In the genomic region with DNA sequence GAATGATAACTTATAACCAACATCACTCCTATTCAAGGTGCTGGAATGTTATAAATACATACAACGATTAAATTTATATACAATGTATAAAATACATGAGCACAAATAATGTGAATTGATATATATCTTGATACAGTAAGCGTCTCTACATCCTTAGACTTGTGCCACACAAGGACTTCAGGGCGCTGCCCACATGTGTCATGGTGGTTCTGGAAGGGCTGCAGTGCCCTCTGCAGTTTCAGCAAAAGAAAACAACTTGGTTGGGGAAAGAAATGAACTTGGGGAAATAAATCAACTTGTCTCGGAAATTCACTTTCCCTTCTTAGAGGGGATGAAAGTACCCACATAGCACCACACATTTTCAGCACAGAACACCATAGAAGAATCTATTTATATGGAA, we compare ENCODE assay signal across 9 mouse cellular contexts. TPM values are rescaled to one million over a fixed set of nuclear protein-coding genes. Genes with fewer than 3 reads are reported as not detected.
DNase-seq lines count a peak whose midpoint lies in the region; ATAC-seq and TF ChIP-seq lines count a peak whose summit lies in the region.
"Had no signal": no experiment of that assay in that cellular context is flagged by ENCODE, and none has a peak within 500 bp of the region (broad histone marks: within the 10 kb centered on the region; RNA-seq: fewer than 3 reads in every experiment).

No protein-coding gene starts in this region.

- H3K4me3 ChIP-seq in CH12.LX (replicated peaks in 1 of 3; ENCODE audit: low read depth in 2 of 3, low read length in 2 of 3, poor library complexity in 1 of 3) = no peak overlapping the region
- H3K4me3 ChIP-seq: embryonic facial prominence, embryonic 15.5 days; liver, embryonic 15.5 days had no signal

- TF ChIP-seq RAD21 in CH12.LX (IDR thresholded peaks at IDR 0.05; ENCODE audit: low read depth, low read length) = peak; percentile 99

- no peak overlapping the region for H3K27ac ChIP-seq in CH12.LX (ENCODE audit: insufficient read depth, low read depth)
- H3K27ac ChIP-seq: embryonic facial prominence, embryonic 15.5 days; liver, embryonic 15.5 days had no signal

- peak; percentile 47 for ATAC-seq in activated CD4-positive, CD25-positive, alpha-beta regulatory T cell, adult 4 months

- H3K4me2 ChIP-seq in CH12.LX (ENCODE audit: insufficient read depth, low read depth, poor library complexity, severe bottlenecking) = 0 out of 2 replicates have a peak overlapping the region, but pooled peaks have one; percentile 16
- H3K4me2 ChIP-seq: embryonic facial prominence, embryonic 15.5 days; liver, embryonic 15.5 days had no signal

- peaks cover 0 to 5% of the 10 kb centered on the region in 2 experiments; a peak in 2 of 4 replicates for H3K4me1 ChIP-seq in CH12.LX (ENCODE audit: control insufficient read depth in 1 of 2, insufficient read depth in 2 of 2)
- H3K4me1 ChIP-seq: embryonic facial prominence, embryonic 15.5 days had no signal

- in situ Hi-C loops in CH12.LX (cut with MboI; ENCODE audit: low pct_ligation_motif_present, low pct_unique_long_range_greater_than_20kb, low sequenced_read_pairs) = loop anchor here (5.0 to 10.0 kb wide), 2 partner anchors 202 to 554 kb away; no protein-coding TSS in a partner anchor

- no peaks in the 10 kb centered on the region for H3K27me3 ChIP-seq in CH12.LX (replicated peaks)
- H3K27me3 ChIP-seq: embryonic facial prominence, embryonic 15.5 days; liver, embryonic 15.5 days had no signal

- no peaks in the 10 kb centered on the region for H3K79me2 ChIP-seq in CH12.LX (replicated peaks; ENCODE audit: control insufficient read depth, extremely low read depth, insufficient read depth, poor library complexity, severe bottlenecking)

- no peaks in the 10 kb centered on the region for H3K36me3 ChIP-seq in CH12.LX (replicated peaks in 1 of 2; ENCODE audit: control insufficient read depth in 1 of 2, insufficient read depth in 1 of 2, low read length in 1 of 2)
- H3K36me3 ChIP-seq: embryonic facial prominence, embryonic 15.5 days; liver, embryonic 15.5 days had no signal

- no peak for TF ChIP-seq EP300 in CH12.LX (IDR thresholded peaks at IDR 0.05; ENCODE audit: low read length)

- no peaks in the 10 kb centered on the region for H3K9me3 ChIP-seq in CH12.LX (replicated peaks; ENCODE audit: low read length)
- H3K9me3 ChIP-seq: embryonic facial prominence, embryonic 15.5 days; liver, embryonic 15.5 days had no signal

- dilution Hi-C loops in CH12.LX (cut with MboI; ENCODE audit: extremely low pct_ligation_motif_present, extremely low pct_unique_long_range_greater_than_20kb, low sequenced_read_pairs) = no loop called here

- intact Hi-C loops in left cerebral cortex, postnatal 36 days (cut with DNase I) = loop anchor here (2.0 kb wide), 1 partner anchor 558 kb away; no protein-coding TSS in a partner anchor
- intact Hi-C loops in left cerebral cortex, postnatal 4 days (cut with DNase I) = loop anchor here (2.0 kb wide), 1 partner anchor 552 kb away; no protein-coding TSS in a partner anchor

- no peak overlapping the region for H3K9ac ChIP-seq in CH12.LX (ENCODE audit: insufficient read depth, low read depth)
- H3K9ac ChIP-seq: embryonic facial prominence, embryonic 15.5 days; liver, embryonic 15.5 days had no signal

- no peak for TF ChIP-seq POLR2A in CH12.LX (IDR thresholded peaks at IDR 0.05; ENCODE audit: low read depth, low read length)

- DNase-seq in left cerebral cortex, adult 11 months (ENCODE audit: low spot score) = peak; percentile 7
- no peak for DNase-seq in left cerebral cortex, postnatal 36 days (ENCODE audit: low spot score in 2 of 2)
- DNase-seq in CH12.LX (ENCODE audit: extremely low read depth) = peak; percentile 67
- DNase-seq in frontal cortex, postnatal 36 days (ENCODE audit: low spot score in 2 of 2) = peak; percentile 20 to 23
- DNase-seq in left cerebral cortex, postnatal 4 days = peak; percentile 41
- peak; percentile 60 for DNase-seq in retina, postnatal 1 day

- TF ChIP-seq CTCF in CH12.LX (conservative IDR thresholded peaks at IDR 0.05 in 1 of 2, IDR thresholded peaks at IDR 0.05 in 1 of 2; ENCODE audit: low read depth in 2 of 2, low read length in 2 of 2) = peak; percentile 40 to 94; a peak in 2 of 4 replicates

TF ChIP-seq in CH12.LX, 34 proteins besides CTCF, POLR2A, EP300 and RAD21:
- TF ChIP-seq ZKSCAN1 (IDR thresholded peaks at IDR 0.05; ENCODE audit: borderline replicate concordance, low read depth, low read length) (no peak), MAX (IDR thresholded peaks at IDR 0.05; ENCODE audit: low read length) (peak; percentile 71; the same call in 1 of the 2 replicates), TCF12 (IDR thresholded peaks at IDR 0.05; ENCODE audit: low read depth, low read length) (no peak), ZMIZ1 (IDR thresholded peaks at IDR 0.05; ENCODE audit: low read depth, low read length) (no peak), NRF1 (IDR thresholded peaks at IDR 0.05; ENCODE audit: low read depth, low read length) (no peak), BHLHE40 (IDR thresholded peaks at IDR 0.05; ENCODE audit: low read depth, low read length) (no peak), TBP (conservative IDR thresholded peaks at IDR 0.05; ENCODE audit: low read depth, low read length) (no peak), ZNF384 (IDR thresholded peaks at IDR 0.05; ENCODE audit: low read depth, low read length) (no peak), ETS1 (conservative IDR thresholded peaks at IDR 0.05; ENCODE audit: low read depth, low read length) (no peak), USF2 (conservative IDR thresholded peaks at IDR 0.05; ENCODE audit: low read depth, low read length) (no peak), CHD2 (IDR thresholded peaks at IDR 0.05; ENCODE audit: low read length) (no peak), RCOR1 (conservative IDR thresholded peaks at IDR 0.05; ENCODE audit: low read depth, low read length) (no peak), ZC3H11A (IDR thresholded peaks at IDR 0.05; ENCODE audit: low read depth, low read length) (peak; percentile 72), SMC3 (IDR thresholded peaks at IDR 0.05; ENCODE audit: low read depth, low read length) (peak; percentile 94), MYC (IDR thresholded peaks at IDR 0.05; ENCODE audit: low read depth, low read length) (peak; percentile 95), E2F4 (IDR thresholded peaks at IDR 0.05; ENCODE audit: insufficient replicate concordance, low read depth, low read length) (no peak), MEF2A (IDR thresholded peaks at IDR 0.05; ENCODE audit: borderline replicate concordance, low read depth, low read length) (no peak), MAFK (IDR thresholded peaks at IDR 0.05; ENCODE audit: insufficient replicate concordance, low read length) (no peak), POLR2AphosphoS2 (IDR thresholded peaks at IDR 0.05; ENCODE audit: low read depth, low read length) (no peak), JUND (conservative IDR thresholded peaks at IDR 0.05; ENCODE audit: low read depth, low read length) (no peak)
TF ChIP-seq in CH12.LX: peak in this region for 4.

RNA-seq across cellular contexts. Expression of a gene that starts 5.7 kb away (rescaled TPM):
- total RNA-seq in left cerebral cortex, postnatal 36 days (2021) = 1 to 10 TPM in 1 of 2 experiments, under 1 TPM in 1; 1.00 to 1.5 TPM
- total RNA-seq in CH12.LX (2012; rRNA removed) (47.0 and 55.1 TPM in 2 replicates), CH12.LX (2014; rRNA removed) (73.2 and 73.8 TPM in 2 replicates)
- 81.1 and 84.0 TPM in 2 replicates for polyA plus RNA-seq in CH12.LX (2012; ENCODE audit: insufficient read length, low read depth)
- polyA plus RNA-seq in activated CD4-positive, CD25-positive, alpha-beta regulatory T cell, adult 4 months (2017; shearing (Covaris generic)) = 10 to 100 TPM in 1 of 2 experiments, 1 to 10 TPM in 1; 9.3 to 10.8 TPM
- 1 to 10 TPM; 4.6 to 6.8 TPM for total RNA-seq in left cerebral cortex, postnatal 4 days (2021)

Comparison
In these comparisons a context has a peak if more than half of its experiments do, and no peak if none do; other contexts are left out.
1. DNase-seq: peak in left cerebral cortex, adult 11 months (single experiment), CH12.LX (single experiment), frontal cortex, postnatal 36 days (2 of 2), left cerebral cortex, postnatal 4 days (single experiment) and retina, postnatal 1 day (single experiment); none in left cerebral cortex, postnatal 36 days (0 of 2).
2. RNA of a gene that starts 5.7 kb away (total RNA-seq): 47.0 to 73.8 TPM in CH12.LX; 4.6 to 6.8 TPM in left cerebral cortex, postnatal 4 days and 1.00 to 1.5 TPM in left cerebral cortex, postnatal 36 days; every median in the first group is over 4 times any median in the second.